Mouse (Mus musculus) olfactory bulb, adult 2 months (tissue): ENCODE measurements around the gene Brpf1. TPM values are rescaled to one million over a fixed set of nuclear protein-coding genes. Genes with fewer than 3 reads are reported as not detected.

Experiments
- H3K27ac ChIP-seq: fragments of 200-500 bp; 2 replicates; pipeline ENCODE4 v1.5.1; 2012; ENCODE audit warnings: low read depth, low read length; ENCODE audit not compliant: insufficient read depth
- H3K4me1 ChIP-seq: fragments of 200-500 bp; 2 replicates; pipeline ENCODE4 v1.6.1; 2012; ENCODE audit warnings: low read length; ENCODE audit not compliant: control insufficient read depth, insufficient read depth
- H3K4me3 ChIP-seq: fragments of 200-500 bp; 2 replicates; pipeline ENCODE4 v1.5.1; 2012; ENCODE audit warnings: mild to moderate bottlenecking, low read depth, low read length, moderate library complexity; ENCODE audit not compliant: insufficient read depth
- CTCF ChIP-seq: fragments of 200-500 bp; IDR thresholded peaks from 2 replicates; pipeline ENCODE4 v1.5.1; 2012; ENCODE audit warnings: low read depth, mild to moderate bottlenecking, low read length, moderate library complexity; ENCODE audit not compliant: insufficient read depth
- POLR2A ChIP-seq: fragments of 200-500 bp; IDR thresholded peaks from 2 replicates; pipeline ENCODE4 v1.6.1; 2012; ENCODE audit warnings: mild to moderate bottlenecking, low read depth, low read length, moderate library complexity; ENCODE audit not compliant: insufficient read depth
- WGBS: fragments of 180-500 bp; shearing (Covaris S2); methylation state at CpG from one replicate; pipeline ENCODE4 v1.1.7; 2018; 5-methylcytosine and 5-hydroxymethylcytosine counted together
- polyA plus RNA-seq: library from polyadenylated mRNA; stranded (reverse); fragments of >200 nt; gene quantifications from 2 replicates; pipeline ENCODE4 v1.2.4, GENCODE M21; 2012; ENCODE audit warnings: low replicate concordance; ENCODE audit not compliant: missing spikeins, insufficient read depth, insufficient read length

Gene Brpf1
- not detected in 2 replicates for polyA plus RNA-seq

DNA sequence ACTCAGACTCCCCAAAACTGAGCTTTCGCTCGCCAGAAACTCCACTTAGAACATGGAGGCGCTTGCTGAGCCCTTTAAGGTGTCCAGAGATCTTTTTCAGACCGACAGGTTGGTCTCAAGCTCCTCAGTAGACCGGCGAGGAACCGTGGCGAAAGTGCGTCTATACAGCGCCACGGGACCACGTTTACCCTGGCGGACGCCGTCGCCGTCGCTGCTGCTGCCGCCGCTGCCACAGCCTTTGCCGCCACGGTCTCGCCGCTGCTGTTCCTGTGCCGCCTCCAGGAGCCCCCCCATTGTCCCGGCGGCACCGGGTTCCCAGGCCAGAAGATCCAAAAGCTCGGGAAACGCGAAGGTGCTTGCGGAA, at the start of gene Brpf1:
Gene Brpf1 (plus strand): TSS at position 152 of the 364 bp plus-strand sequence.
- peak within 1 kb of the TSS; percentile 97 for H3K27ac ChIP-seq
- H3K4me1 ChIP-seq, result peaks cover 10% of the 10 kb centered on the region
- under 1% methylated on average over 32 of the region's 32 CpGs for WGBS
- TF ChIP-seq CTCF, result no peak
- peak; percentile 61 for TF ChIP-seq POLR2A
- peak within 1 kb of the TSS; percentile 64 for H3K4me3 ChIP-seq

DNA sequence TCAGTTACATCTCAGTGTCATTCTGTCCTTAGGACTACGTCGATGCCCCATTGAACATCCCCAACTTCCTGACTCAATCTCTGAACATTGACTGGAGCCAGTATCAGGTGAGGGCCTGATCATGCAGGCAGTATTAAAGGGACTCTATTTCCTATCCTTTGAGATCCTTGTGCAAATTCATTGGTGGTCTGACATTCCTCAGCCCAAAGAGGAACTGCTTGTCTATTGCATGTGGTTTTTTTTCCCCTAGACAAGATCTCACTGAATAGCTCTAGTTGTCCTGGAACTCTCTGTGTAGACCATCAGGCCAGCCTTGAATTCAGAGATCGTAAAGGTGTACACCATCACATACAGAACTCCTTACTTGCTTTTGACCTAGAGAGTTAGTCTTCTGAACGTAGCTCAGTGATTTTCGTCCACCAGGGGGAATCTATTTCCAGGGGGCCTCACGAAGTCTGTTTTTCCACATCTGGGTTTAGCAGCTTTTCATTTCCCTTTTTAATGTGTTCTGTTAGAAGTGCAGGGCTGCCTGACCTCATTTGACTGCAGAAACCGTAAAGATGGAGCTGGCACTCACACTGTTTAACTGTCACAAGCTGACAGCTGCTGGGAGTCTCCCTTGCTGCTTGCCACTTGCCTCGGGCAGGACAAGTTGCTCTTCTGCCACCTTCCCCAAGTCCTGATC, 45.6 kb upstream of the Brpf1 start:
- 78% methylated on average over 8 of the region's 8 CpGs for WGBS
- no peak overlapping the region for H3K27ac ChIP-seq

DNA sequence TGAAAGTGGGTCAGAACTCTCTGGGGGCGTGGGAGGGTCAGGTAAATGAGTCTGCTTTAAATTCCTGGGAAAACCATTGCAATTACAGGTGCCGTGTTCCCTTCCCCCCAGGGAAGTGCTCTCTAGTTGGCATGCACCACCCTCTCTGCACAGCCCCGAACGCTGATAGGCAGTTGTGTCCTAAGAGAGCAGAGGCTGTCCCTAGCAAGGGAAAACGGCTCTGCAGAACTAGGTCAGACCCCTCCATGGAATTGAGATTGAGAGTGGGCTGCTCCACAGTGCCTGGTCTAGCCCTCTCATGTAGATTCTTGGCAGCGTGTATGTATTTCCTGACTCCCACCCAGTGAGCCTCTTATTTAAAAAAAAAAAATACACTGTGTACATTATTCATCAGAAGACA, 43.4 kb upstream of the Brpf1 start:
- Histone ChIP-seq H3K4me1 (no peaks in the 10 kb centered on the region), H3K27ac (no peak overlapping the region), H3K4me3 (no peak overlapping the region)
- TF ChIP-seq CTCF (no peak), POLR2A (no peak)
- 77% methylated on average over 6 of the region's 6 CpGs for WGBS

More for the DNA sequence above, 45.6 kb upstream of the Brpf1 start:
- no peaks in the 10 kb centered on the region for H3K4me1 ChIP-seq
- no peak for TF ChIP-seq CTCF
- no peak for TF ChIP-seq POLR2A
- no peak overlapping the region for H3K4me3 ChIP-seq

DNA sequence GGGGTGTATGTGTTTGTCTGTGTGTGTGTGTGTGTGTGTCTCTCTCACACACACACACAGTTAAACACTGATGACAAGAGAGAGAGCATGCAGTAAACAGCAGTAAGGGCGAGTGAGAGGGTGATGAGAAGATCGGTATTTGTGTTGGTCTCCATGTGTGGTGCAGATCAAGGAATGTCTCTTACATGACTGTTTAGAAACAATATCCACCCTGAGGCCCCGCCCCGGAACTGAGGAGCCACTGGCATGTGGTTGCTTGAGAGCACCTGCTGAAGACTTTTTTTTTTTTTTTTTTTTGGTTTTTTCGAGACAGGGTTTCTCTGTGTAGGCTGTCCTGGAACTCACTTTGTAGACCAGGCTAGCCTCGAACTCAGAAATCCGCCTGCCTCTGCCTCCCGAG, 42.5 kb upstream of the Brpf1 start:
- Histone ChIP-seq H3K27ac (no peak overlapping the region), H3K4me3 (no peak overlapping the region), H3K4me1 (no peaks in the 10 kb centered on the region)
- 93% methylated on average over 8 of the region's 8 CpGs for WGBS
- TF ChIP-seq CTCF, result no peak
- TF ChIP-seq POLR2A, result no peak

DNA sequence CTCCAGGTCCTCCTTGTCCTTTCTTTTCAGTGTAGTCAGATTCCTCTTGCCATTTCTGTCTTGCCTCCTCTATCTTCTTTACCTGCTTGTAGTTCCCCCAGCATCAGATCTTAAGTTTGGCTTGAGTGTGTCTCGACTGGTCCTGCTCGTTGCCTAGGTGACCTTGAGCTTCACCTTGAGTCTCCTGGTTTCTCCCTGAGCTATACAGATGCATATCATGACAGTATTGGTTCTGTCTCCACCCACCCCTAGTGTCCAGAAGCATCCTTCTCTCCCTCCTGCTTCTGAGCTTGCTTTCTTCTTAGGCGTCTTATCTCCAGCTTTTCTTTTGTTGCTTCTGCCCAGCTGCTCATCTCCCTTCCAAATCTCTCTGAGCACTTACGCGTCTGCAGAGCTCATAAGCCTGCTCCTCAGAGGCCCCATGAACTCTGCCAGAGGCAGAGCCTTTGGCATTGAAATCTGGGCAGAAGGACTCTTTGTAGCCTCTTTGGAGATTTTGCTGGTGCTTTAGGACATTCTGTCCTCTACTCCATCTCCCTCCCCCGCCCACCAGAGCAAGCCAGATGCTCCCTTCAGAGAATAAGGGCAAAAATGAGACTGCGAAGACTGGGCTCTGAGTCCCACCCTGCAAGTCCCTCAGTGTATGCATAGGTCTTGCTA, 39.8 kb upstream of the Brpf1 start:
- H3K27ac ChIP-seq, result no peak overlapping the region
- H3K4me1 ChIP-seq, result no peaks in the 10 kb centered on the region
- H3K4me3 ChIP-seq, result no peak overlapping the region
- WGBS, result 84% methylated on average over 7 of the region's 7 CpGs
- TF ChIP-seq CTCF, result no peak
- TF ChIP-seq POLR2A, result no peak

DNA sequence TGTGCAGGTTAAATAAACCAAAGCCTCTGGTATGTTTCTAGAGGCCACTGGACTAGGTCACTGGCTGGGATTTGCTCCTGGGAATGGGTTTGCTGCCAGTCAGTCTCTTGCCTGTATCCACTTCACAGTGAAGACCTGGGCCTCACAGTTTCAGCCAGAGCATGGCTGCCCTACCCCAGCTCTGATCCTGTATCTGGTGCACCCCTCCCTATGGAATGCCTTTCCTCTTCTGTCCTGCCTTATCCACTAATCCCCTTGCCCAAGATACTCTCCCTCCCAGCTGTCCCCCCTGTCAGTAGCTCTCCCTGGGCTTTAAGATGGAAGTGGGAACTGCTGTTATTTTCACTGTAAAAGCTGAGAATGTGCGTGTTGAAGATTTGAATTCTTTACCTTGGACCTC, 38.9 kb upstream of the Brpf1 start:
- no peak overlapping the region for H3K27ac ChIP-seq
- 97% methylated on average over 1 of the region's 1 CpGs for WGBS
- no peak overlapping the region for H3K4me3 ChIP-seq
- TF ChIP-seq POLR2A (no peak), CTCF (no peak)
- no peaks in the 10 kb centered on the region for H3K4me1 ChIP-seq

DNA sequence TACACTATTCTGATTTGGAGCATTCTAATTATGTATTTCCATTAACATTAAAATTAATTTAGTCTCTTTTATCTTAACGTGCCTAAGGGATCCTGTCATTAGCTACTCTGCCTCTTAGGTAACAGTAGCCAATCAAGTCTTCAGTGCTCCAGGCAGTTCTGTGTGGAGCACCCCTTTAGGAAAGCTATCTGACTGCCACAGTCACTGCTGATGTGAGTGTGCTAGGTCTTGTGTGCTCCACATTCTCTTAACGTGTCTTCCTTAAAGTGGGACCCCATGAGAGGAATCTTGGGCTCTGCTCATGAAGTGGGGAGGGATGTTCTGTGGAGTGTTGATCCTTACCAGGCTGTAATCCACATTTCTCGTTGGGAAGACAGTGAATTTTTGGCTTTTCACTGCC, 34.6 kb upstream of the Brpf1 start:
- no peak for TF ChIP-seq CTCF
- no peak for TF ChIP-seq POLR2A
- Histone ChIP-seq H3K4me3 (no peak overlapping the region), H3K4me1 (no peaks in the 10 kb centered on the region), H3K27ac (no peak overlapping the region)
- 64% methylated on average over 3 of the region's 3 CpGs for WGBS

DNA sequence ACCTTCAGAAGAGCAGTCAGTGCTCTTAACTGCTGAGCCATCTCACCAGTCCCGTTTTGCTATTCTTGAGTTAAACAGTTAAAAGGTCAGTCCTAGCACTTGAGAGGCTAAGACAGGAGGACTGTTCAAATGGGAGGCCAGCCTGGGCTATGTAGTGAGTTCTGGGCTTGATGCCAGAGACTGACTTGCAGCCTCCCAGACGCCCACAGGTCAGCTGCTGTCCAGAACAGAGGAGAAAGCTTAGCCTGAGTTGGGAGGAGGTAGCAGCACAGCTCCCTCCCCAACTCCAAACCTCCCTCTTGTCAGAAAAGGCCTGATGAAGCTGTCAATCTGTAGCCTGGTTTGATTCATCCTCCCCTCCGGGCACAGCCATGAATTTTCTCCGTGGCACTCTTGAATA, 30.1 kb upstream of the Brpf1 start:
- Histone ChIP-seq H3K4me3 (no peak overlapping the region), H3K27ac (no peak overlapping the region), H3K4me1 (no peaks in the 10 kb centered on the region)
- 59% methylated on average over 4 of the region's 4 CpGs for WGBS
- TF ChIP-seq POLR2A, result no peak
- TF ChIP-seq CTCF, result no peak

DNA sequence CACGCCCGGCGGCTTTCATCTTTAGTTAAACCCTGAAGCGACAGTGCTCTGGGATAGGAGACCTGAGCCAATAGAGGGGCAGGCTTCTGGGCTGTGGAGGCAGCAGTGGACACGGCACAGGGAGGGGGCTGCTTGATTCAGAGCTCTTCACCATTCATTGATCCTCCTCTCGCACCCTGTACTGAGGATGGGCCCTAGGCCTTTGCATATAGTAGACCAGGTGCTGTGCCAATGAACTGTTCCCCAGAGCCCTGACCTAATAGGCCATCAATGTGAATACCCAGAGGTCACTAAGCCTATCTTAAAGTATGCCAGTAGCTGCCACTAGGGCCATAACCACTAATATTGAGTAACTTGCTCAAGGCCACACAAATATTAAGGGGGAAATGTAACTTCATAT, 25.3 kb upstream of the Brpf1 start:
- TF ChIP-seq CTCF (no peak), POLR2A (no peak)
- H3K4me3 ChIP-seq, result no peak overlapping the region
- peaks cover 12% of the 10 kb centered on the region for H3K4me1 ChIP-seq
- no peak overlapping the region for H3K27ac ChIP-seq
- WGBS, result 85% methylated on average over 6 of the region's 6 CpGs
